Mouse (Mus musculus): ENCODE data around the gene Spns3.

DNA sequence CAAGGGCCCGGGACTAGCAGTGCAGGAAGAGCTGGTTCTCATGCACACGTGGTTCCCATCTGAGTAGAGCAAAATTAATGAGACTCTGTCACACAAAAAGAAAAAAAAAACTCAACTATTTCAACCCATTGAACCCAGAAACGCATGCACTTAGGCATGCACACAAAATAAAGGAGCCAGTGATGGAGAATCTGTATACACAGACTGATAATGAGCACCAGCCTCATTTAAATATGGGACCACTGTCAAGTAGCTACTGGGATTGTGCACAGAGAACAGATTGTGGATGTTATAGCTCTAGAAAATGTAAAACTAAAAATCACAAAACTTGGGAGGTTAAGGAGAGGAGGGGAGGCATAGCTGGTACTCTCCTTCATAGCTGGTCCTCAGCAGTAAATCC, 35.3 kb downstream of the Spns3 start:
- TF ChIP-seq POLR2A (IDR thresholded peaks at IDR 0.05; ENCODE audit: low read depth, low read length) (no peak), CTCF (IDR thresholded peaks at IDR 0.05; ENCODE audit: extremely low read depth, insufficient read length, insufficient replicate concordance, low read depth, low read length) (no peak)
